Mouse (Mus musculus) adipocyte (in vitro differentiated cells): ENCODE data around the gene Gripap1.

Source experiments
- DNase-seq: peaks from one replicate; pipeline ENCODE4 v3.0.0-alpha.2; 2016; ENCODE audit warnings: low spot score

The Gripap1 gene

DNA sequence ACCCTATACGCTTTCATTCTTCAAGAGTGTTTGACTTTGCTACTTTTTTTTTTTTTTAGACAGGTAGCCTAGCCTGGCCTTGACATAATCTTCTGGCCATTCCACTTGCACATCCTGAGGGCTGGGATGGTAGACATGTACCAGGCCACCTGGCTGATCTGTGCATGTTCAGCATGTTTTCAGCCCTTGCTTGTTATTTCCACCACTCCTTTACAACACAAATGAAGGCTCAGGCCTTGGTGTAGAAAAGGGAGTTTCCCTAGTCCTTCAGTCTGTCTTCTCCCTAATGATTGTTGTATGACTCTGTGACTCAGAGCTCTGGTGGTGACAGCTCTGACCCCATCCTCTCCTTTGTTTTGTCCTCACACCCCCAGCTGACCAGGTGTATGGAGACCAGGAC lies 77.6 kb downstream of the Gripap1 start:
- DNase-seq: no peak

DNA sequence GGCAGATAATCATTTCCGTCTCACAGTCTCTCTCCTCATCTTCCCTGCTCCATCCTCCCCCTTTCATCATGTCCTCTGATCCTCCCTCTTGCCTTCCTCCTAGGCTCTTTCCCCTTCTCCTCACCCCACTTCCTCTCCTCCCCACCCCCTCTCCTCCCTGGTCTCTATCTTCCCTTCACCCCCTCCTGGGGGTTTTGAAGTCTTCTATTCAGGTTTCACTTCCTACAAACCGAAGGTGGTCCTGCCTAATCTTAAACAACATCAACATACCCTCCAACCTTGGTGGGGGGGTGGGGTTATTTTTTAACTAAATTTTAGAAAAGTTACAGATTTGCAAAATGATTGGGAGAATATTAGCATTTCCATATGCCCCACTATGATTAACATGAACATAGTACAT lies 78.9 kb downstream of the Gripap1 start:
- DNase-seq: no peak

DNA sequence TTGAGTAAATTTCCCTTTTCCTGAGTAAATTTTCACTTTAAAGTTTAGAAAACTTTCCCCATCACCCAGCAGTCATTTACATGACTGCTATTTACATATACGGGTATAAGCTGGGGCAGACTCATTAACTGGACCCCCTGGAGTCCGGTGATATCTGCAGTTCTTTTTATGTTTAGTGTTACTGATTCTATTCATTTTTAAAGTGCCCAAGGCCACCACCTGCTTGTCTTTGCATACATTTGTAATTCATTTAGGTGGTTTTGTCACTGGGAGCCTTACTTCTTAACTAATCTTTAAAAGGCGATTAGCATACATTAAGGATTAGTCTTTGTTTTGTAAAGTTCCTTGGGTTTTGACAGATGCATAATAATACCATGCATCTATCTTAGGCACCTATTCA lies 80.3 kb downstream of the Gripap1 start:
- DNase-seq: no peak
